Mouse (Mus musculus) right cerebral cortex, postnatal 10 days (tissue): ENCODE results near the gene Dcaf6.
"Not testable (repeated sequence)": the region's sequence is repeated elsewhere in the genome, so short reads cannot be mapped to it uniquely, and the experiment has no call there.

Experiments
- DNase-seq, 2 experiments: peaks; one replicate each; pipeline ENCODE4 v3.0.0; 2021; ENCODE audit warnings: low spot score in 2 of 2

The Dcaf6 gene

DNA sequence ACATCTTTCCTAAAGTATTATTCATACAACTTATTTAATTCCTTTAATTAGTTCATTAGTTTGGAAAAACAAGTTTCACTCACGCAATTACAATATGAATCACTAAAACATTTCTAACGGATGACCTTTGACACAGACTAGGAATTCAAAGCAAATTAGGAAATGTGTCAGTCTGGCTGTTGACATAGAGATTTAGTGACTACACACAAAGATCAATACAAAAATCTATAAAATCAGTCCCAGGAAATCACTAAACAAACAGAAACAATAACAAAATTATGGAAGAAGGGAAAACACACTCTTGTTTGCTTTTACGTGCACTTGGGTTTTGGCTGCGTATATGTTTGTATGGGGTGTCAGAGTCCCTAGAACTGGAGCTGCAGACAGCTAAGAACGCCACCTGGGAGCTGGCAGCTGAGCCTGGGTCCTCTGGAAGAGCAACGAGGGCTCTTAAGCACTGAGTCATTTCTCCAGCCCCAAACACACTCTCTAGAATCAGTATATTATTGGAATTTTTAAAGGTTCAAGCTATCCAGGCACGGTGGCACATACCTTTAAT, 38.8 kb downstream of the Dcaf6 start:
- no peak for DNase-seq

DNA sequence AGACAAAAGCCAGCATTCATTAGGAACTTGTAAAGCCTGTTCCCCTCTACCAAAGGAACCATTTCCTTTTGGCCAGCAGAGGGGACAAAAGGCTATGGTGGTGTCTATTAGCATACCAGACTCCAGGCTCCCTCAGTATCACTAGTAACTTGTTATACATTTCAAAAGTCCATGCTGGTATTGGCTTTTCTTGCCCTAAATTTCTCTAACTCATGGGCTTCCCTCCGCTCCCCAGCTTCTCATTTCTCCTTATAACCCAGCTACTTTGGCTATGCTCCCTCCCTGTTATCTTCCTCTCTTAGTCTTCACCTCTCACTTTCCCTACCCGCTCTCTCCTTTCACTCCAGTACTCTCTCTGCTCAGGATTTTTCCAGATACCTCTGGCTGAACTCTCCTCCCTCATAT, 63.9 kb downstream of the Dcaf6 start:
- no peak for DNase-seq

DNA sequence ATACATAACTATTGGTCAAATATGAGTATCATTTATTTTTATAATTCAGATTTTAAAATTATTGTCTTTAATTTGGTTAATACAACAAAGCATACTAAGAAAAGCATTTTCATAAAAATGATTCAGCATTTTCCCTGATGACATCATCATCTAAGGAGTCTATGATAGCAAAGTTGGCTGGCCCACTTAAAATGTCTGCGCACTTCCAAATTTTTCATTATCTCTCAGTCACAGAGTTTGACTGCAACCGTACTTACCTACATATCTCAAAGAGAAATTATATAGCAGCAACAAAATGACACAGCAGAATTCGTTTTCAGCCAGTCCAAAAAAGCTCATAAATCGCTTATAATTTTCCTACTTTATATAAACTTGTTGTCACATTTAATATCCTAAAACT, 64.3 kb downstream of the Dcaf6 start:
- no peak for DNase-seq

DNA sequence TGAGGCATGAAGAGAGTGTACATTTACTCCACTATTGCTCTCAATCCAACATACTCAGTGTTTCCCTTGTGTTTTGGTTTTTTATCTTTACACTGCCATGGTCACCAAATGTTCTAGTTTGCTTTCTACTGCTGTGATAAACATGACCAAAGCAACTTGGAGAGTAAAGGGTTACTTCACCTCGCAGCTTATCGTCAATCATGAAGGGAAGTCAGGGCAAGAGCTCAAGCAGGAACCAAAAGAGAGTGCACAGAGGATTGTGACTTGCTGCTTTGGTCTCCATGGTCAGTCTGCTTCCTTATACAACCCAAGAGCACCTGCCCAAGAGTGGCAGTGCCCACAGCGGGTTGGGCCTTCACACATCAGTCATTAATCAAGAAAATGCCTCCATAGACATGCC, 65.4 kb downstream of the Dcaf6 start:
- DNase-seq = no peak

DNA sequence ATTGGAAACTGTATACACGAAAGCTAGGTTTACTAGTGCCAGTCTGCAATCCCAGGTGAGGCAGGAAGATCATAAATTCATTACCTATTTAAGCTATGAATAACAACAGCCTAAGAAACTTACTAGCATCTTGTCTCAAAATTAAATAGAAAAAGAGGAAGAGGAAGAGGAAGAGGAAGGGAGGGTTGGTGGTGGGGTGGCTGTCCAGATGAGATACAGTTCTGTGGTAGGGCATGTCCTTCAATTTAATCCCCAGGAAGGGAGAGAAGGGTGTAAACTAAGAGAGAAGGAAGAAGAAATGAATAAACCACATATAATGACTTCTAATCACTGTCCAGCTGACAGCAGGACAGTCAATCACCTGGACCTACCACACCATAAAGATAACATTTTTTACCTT, 67.2 kb downstream of the Dcaf6 start:
- DNase-seq = no peak

DNA sequence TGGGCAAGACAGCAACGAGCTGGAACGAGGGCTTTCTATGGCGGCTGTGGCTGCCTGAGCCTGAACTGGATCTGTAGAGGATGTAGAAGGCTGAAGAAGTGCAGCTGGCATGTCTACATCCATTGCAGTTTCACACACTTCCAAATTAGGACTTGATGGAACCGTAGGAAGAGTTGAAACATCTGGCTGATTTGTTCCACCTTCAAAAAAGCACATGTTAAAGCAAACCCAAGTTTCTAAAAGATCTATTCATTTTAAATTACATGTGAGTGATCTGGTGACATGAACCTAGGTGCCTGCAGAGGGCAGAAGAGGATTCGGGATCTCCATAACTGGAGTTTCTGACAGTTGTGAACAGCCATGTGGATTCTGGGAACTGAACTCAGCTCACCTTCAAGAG, 71.6 kb downstream of the Dcaf6 start:
- no peak for DNase-seq

DNA sequence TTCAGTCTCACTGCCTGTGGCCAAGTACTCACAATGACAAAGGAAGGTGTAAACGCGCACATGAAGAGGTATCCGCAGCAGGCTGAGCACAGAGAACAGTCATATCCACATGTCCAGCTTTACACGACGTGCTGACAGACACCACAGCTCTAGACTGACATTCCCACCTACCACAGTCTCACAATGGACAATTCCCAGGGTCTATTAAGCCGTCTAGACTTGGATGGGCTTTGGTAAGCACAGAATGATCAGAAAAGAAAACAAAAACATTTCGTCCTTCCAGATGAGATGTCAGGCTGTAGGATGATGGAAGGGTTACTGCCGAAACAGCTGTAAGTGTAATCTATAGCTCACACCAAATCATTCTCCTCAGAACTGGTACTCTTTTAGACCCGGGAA, 73.8 kb downstream of the Dcaf6 start:
- no peak for DNase-seq

DNA sequence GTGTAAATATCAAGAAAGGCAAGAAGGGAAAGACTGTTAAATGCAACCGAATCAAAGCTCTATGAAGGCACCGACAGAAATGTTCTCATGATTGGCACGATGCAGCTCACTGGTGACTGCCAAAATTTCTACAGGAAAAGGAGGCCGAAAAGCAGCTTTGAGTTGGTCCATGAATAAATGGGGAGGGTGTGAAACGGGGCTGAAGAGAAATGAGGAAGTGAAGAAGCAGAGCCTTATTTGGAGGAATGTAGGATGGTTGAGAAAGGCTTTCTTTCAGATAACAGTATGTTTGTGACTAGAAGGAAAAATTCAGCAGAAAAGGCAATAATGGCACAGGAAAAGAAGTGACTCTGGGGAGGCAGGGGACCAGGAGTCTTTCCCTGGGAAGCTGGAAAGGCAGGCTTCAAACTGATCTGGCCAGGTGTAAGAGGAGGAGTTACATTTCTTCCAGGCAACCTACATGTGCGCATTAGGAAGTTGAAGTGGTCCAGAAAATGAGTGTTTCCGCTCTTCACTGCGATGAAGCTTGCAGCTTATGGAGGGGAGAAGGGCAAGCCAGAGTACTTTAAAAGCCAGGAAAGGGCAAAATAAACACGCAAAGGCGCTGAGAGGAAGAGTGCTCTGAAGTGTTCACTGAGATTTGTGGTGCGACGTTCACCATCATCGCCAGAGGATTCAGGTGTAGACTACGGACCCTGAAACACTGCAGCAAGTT, 74.3 kb downstream of the Dcaf6 start:
- no peak for DNase-seq

DNA sequence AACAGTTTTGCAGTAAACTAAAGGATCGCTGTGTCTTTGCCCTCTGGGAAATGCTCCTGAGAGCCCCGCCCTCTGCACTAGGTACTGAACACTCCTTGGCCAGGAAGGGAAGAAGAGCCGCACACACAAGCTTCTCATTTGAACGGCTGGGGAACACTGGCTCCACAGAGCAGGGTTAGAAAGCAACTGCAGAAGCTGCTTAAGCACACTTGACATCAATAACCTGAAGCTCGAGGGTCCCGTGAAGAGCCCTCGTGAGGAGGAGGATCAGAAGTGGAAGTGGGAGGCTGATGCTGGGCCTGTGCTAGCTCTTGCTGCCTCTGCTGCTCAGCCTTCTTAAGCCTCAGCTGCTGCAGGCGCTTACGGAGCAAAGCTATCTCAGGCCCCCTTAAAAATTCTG, 86.4 kb downstream of the Dcaf6 start:
- DNase-seq = no peak

DNA sequence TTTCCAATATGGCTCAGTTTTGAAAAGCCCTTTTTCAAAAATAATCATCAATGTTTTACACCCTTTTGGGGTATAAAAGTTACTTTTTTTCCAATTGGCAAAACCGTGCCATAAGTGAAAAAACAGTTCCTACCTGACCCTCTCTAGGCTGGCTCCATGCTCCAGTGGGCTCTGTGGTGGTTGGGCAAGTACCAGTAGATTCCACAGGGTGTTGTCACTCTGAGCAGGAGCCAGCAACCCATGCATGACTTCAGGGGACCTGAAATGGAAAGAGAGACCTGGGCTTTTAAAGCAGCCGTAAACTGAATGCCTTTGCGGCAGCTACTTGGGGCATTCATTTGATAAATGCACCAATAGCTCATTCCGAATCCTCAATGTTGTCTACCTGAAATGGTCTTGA, 89.3 kb downstream of the Dcaf6 start:
- no peak for DNase-seq

DNA sequence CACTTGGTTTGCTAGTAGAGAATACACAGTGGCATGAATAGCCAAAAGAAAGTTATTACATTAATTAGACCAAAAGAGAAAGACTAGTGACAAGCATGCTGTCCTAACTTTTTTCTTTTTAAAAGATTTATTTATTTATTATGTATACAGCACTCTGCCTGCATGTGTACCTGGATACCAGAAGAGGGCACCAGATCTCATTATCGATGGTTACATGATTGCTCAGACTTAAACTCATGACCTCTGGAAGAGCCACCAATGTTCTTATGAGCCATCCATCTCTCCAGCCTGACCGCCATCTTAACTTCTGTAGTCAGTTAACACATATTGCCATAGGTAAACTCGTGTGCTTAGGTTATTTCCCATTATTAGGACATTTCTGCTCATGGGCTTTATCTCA, 95.2 kb downstream of the Dcaf6 start:
- no peak for DNase-seq

DNA sequence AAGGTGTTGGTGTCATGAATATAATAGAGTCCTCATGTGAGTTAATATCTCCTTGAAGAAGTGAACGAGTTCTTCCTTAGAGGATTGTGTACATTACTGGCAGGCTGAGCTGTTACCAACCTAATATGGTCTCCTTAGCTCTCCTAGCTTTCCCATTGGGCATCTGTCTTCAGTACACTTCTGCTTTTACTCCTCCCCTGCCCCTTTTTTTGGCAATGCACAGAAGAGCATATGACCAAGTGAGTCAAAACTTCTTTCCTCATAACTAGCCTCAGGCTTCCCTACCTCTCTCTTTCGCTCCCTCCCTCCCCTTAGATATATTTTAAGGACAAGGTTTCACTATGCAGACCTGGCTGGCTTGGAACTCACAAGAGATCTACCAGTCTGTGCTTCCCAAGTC, 97.0 kb downstream of the Dcaf6 start:
- no peak for DNase-seq

DNA sequence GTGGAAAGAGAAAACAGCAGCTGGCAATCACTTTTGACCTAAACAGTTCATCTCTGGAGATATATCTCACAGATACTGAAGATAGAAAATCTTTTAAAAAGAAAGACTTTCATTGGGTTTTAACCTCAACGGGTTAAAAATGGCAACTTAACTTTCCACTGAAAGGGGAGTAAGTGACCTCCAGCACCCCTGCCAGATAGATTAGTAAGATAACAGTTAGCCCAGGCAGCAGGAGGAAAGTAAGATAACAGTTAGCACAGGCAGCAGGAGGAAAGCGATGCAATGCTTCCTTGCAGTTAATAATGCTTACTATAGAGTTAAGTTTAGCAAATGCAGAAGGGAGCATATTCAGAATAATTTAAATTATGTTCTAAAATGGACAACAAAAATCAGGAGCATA, 103.9 kb downstream of the Dcaf6 start:
- no peak for DNase-seq

DNA sequence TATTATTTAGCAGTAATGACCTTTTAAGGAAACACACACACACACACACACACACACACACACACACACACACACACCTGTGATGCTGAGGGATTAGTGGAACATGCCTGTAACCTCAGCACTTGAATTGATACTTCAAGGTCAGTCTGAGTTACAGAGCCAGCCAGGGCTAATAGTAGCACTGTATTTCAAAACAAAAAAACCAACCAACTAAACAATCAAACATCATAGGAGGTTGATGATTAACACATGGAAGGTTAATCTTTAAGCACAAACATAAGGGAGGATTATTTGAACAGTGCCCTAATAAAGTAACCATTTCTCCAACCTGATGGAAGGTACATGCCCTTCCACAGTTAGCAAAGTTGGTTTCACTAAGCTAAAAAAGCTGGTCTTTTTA, 111.6 kb downstream of the Dcaf6 start:
- no peak for DNase-seq

DNA sequence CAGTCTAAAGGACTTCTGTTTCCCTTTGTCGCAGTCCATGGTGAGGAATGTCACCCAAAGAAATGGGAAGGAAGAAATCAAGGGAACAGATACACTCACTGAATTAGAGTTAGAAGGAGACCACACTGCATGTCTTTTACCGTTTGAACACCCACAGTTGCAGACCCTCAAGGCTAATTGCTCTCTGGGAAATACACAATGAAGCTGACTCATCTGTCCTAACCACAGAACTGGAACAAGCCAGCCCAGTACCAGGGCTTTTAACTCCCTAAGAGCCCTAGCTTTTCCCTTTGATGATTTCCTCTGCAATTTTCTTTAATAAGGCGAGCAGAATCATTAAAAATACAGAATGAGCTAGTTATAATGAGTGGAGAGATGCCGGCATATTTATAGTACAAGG, 115.8 kb downstream of the Dcaf6 start:
- no peak for DNase-seq

DNA sequence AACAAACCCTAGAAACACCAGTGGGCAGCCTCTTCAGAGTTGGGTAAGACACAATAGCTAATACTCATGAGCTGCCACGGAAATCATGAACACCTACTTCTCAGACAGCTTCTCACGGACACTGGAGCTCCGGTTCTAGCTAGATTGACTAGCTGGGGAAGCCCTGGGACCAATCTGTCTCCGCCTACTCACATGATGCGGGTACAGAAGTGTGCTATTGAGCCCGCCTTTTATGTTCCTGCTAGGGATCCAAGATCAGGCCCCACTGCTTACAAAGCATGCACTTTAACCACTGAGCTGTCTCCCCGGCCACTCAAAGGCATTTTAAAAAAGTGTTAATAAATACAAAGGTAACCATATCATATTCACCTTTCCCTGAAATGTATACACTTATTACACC, 118.1 kb downstream of the Dcaf6 start:
- no peak for DNase-seq

DNA sequence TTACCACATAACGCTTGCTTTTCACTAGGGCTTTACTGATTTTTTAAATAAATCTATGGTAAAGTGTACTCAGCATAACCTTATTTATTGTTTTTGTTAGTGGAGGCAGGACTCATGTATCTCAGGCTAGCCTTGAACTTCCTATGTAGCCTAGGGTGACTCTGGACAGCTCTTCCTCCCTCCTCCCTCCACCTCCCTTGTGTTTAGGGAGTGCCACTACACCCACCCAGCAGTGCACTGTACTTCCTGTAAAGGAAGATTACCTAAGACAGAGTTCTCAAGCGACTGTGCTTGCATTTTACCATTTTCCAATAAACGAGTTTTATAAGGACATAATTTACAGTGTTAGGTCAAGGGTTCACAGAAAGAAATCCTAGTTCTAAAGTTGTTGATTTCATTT, 127.5 kb downstream of the Dcaf6 start:
- no peak for DNase-seq

DNA sequence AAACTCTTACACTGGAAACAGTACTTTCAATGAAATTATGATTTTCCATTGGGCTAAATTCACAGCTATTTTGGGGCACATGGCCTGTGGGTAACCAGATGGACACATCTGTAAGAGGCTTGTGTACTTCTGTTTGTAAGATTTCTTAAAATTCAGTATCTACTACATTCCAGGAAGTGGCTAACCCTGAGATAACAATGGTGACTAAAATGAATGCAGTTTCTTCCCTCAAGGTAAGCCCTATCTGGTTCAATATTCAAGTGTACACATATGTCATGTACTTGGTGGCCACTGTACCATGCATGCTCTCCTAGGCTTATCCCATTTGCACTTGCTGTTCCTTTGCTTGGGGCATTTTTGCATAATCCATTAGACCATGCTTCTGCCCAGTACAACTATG, 129.4 kb downstream of the Dcaf6 start:
- DNase-seq = no peak

DNA sequence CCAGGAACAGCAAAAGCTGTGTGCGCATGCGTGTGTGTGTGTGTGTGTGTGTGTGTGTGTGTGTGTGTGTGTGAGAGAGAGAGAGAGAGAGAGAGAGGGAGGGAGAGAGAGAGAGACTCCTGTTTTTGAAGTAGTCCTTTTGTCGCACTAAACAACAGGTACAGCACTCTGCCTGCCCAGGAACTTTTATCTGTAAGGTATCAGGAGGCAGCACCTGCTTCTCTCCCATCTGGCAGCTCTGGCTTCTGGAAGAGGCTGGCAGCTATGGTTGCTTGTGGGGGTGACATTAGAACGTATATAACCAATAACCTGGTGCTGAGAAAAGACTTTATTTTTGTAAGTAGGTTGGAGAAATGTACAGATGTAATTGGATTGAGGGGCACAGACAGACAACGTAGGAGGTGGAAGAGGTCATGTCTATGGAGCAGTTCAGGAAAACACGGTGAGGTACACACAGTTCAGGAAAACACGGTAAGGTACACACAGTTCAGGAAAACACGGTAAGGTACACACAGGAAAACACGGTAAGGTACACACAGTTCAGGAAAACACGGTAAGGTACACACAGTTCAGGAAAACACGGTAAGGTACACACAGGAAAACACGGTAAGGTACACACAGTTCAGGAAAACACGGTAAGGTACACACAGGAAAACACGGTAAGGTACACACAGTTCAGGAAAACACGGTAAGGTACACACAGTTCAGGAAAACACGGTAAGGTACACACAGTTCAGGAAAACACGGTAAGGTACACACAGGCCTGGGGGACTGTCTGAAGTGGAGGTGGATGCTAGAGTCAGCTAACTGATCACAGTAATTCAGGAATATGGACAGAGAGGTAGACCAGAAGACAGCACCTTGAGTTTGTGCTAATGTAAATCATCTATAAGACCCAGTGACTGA, 131.6 kb downstream of the Dcaf6 start:
- not testable (repeated sequence) for DNase-seq

DNA sequence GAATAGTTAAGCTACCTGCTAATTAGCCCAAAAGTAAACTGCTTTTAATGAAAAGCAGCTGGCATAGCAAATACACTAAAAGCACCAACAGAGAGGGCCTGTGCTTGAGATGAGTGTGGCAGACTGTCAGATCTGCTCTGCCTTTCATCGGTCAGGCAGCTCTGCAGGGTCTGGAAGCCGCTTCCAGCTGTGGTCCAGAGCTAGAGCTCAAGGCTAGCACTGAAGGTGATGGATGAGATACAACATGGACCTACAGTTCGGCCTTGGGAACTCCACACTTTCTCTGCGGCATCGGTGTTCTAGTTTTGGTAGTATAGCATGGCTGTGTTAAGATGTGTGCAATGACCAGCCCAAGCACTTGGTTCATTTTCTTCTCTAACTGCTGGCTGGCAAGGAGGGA, 132.4 kb downstream of the Dcaf6 start:
- DNase-seq = no peak

DNA sequence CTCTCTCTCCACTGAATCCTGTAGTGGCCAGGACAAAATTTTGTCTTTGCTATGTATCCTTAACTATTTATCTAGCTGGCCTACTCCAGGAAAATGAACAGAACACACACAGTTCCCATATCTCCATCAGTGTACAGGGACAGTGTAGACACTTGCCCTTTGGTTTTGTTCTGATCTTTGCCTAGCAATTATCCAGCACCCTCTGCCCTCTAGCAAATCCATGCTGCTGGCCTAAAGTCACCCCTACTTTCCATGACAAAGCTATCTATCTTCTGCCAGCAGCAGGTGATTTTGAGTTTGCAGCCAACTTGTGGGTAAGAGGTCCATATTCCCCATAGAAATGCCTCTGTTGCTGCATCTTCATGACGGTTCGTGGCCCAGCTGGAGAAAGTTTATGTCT, 132.9 kb downstream of the Dcaf6 start:
- no peak for DNase-seq

DNA sequence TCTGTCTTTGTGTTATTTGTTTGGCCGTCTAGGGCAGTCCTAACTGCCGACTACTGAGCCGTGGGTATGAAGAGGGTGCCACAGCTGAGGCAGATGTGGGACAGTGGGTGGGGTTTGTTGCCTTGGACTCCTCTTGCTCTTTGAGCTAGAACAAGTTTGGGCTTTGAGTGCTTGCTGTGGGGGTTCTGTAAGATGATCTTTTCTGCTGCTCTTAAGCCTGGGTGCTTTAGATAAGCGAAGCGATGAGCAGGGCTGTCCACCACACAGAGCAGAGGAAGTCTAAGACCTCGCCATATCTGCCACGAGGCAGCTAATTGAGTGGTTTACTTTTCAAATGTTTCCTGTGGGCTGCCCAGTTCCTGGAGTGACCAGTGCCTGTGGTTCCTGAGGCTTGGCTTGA, 137.3 kb downstream of the Dcaf6 start:
- DNase-seq = no peak

DNA sequence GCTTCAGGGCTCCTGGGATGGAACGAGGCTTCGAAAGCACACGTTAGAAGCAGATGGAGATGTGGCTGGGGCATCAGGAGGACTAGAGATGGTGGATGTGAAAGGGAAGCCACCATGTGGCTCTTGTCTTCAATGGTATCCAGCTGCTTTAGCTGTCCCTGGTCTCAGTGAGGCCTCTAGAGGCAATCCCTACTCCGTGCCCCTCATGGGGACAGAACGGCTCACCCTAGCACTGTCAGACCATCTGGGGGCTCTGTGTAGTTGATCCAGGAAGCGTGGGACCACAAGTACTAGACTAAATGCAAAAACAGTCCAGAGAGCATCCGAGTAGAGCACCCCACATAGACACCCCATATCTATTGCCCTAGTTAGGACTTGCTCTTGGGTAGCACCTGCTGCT, 138.4 kb downstream of the Dcaf6 start:
- DNase-seq = no peak
